Mouse (Mus musculus): ENCODE data around the gene Marveld3. TPM values are rescaled to one million over a fixed set of nuclear protein-coding genes. Genes with fewer than 3 reads are reported as not detected.

The Marveld3 gene
- polyA plus RNA-seq, 1 experiment from 2014 or later: 1.3 TPM

DNA sequence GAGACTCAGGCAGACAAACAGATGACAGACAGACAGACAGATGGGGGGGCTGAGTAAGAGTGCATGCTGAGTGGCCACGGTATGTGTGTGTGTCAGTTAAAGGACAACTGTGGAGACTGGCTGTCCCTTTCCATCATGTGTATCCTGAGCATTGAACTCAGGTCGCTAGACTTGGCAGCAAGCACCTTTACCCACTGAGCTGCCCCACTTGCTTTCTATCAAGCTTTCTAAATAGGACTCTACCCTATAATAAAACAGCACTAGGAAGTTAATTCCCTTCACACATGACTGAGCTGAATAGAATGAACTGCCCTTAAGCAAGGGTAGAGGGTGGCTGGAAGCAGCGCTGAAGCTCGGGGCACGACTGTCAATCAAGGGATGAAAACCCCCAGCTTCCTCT, 30.2 kb upstream of the Marveld3 start:
- Histone ChIP-seq H3K27ac (replicated peaks) (no peak overlapping the region), H3K4me1 (no peaks in the 10 kb centered on the region), H3K27me3 (replicated peaks) (no peaks in the 10 kb centered on the region), H3K9me3 (replicated peaks) (no peaks in the 10 kb centered on the region), H3K4me3 (replicated peaks) (no peak overlapping the region), H3K36me3 (no peaks in the 10 kb centered on the region), H3K9ac (replicated peaks) (no peak overlapping the region), H3K4me2 (no peak overlapping the region)
- ATAC-seq (ENCODE audit: low FRiP score): no peak
- WGBS: 78% methylated on average over 5 of the region's 5 CpGs

DNA sequence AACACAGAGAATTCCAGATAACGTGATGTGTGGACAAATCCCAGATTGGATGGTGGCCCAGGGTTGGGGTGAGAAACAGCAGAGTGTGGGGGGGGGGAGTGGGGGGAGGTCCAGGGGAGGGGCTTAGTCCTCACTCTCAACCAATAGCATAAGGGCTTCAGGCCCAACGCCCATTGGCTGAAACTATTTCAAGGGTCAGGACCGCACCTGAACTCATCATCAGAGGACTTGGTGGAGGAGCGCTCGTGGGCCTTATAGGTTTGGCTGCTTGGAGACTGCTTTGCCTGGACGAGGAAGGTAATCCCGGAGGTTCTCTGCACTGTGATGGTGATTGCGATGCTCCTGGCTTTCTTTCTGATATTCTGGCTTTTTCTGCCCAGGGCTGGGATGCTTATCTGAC, 28.2 kb upstream of the Marveld3 start, which contains the start of gene Tat:
Gene Tat (plus strand): TSS at position 214 of the 400 bp plus-strand sequence.
- no peak within 1 kb of the TSS for H3K27ac ChIP-seq (replicated peaks)
- no peak within 1 kb of the TSS for H3K9ac ChIP-seq (replicated peaks)
- H3K4me3 ChIP-seq (replicated peaks): no peak within 1 kb of the TSS
- no peak for ATAC-seq (ENCODE audit: low FRiP score)
- H3K36me3 ChIP-seq: no peaks in the 10 kb centered on the region
- no peaks in the 10 kb centered on the region for H3K4me1 ChIP-seq
- WGBS: 90% methylated on average over 8 of the region's 8 CpGs
- no peak within 1 kb of the TSS for H3K4me2 ChIP-seq
- no peaks in the 10 kb centered on the region for H3K9me3 ChIP-seq (replicated peaks)
- no peaks in the 10 kb centered on the region for H3K27me3 ChIP-seq (replicated peaks)

DNA sequence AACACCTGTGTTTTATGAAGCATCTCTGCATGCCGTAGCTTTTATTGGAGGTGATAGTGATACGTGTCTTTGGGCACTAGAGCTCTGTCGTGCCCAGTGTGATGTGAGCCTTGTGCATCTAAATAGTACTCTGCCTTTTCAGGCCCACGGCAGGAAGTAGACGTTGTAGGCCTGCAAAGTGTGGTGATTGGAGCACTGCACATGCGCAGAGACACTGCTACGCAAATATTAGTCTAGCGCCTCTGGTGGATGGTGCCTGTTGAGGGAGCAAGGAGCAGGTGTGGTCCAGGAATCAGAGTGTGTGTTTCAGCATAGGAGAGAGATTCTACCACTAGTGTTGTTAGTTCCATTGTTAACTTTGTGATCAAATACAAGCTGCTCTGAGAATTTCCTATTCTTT, 27.1 kb upstream of the Marveld3 start:
- no peak for ATAC-seq (ENCODE audit: low FRiP score)
- Histone ChIP-seq H3K9me3 (replicated peaks) (no peaks in the 10 kb centered on the region), H3K4me2 (no peak overlapping the region), H3K27ac (replicated peaks) (no peak overlapping the region), H3K4me1 (peaks cover 2% of the 10 kb centered on the region), H3K27me3 (replicated peaks) (no peaks in the 10 kb centered on the region), H3K4me3 (replicated peaks) (no peak overlapping the region), H3K9ac (replicated peaks) (no peak overlapping the region), H3K36me3 (no peaks in the 10 kb centered on the region)
- WGBS: 88% methylated on average over 8 of the region's 8 CpGs

DNA sequence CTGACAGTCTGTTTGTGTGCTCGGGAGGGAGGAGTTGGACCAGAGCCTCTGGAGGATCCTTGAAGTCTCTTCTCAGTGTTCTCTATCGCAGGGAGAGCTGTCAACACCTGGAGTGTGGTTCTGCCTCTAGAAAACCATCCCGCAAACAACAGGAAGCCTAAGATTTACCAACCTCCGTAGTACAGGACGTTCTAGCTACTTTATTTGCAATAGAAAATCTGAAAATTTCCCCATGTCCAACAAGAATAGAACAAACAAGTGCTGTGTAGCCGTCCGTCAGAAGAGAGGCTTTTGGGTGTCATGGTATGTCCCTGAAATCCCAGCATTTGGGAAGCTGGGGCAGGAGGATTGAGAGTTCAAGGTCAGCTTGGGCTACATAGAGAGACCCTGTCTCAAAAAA, 25.8 kb upstream of the Marveld3 start:
- Histone ChIP-seq H3K4me2 (no peak overlapping the region), H3K9ac (replicated peaks) (no peak overlapping the region), H3K4me3 (replicated peaks) (no peak overlapping the region), H3K36me3 (no peaks in the 10 kb centered on the region), H3K27me3 (replicated peaks) (no peaks in the 10 kb centered on the region), H3K9me3 (replicated peaks) (no peaks in the 10 kb centered on the region), H3K27ac (replicated peaks) (no peak overlapping the region), H3K4me1 (peaks cover 10% of the 10 kb centered on the region)
- no peak for ATAC-seq (ENCODE audit: low FRiP score)
- 92% methylated on average over 7 of the region's 7 CpGs for WGBS

DNA sequence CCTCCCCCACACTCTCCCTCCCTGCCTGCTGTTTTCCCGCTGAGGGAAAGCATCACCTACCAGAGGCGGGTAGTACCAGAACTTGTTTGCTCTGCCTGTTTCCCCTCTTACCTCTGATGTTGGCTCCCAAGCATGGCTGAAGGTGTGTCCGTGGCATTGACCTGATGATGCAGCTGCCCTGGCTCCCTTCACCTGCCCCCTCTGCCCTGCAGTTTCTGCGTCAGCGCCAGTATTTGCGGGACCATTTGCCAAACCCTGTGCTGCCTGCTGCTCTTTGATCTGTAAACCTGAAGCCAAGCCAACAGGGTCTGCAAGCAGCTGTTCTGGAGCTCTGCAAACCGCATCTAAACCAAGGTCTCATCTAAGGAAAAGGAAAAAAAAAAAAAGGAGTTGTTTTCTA, 24.4 kb upstream of the Marveld3 start:
- H3K4me1 ChIP-seq: peaks cover 10% of the 10 kb centered on the region
- 68% methylated on average over 7 of the region's 7 CpGs for WGBS
- no peak overlapping the region for H3K4me2 ChIP-seq
- no peaks in the 10 kb centered on the region for H3K36me3 ChIP-seq
- no peaks in the 10 kb centered on the region for H3K27me3 ChIP-seq (replicated peaks)
- H3K9ac ChIP-seq (replicated peaks): no peak overlapping the region
- H3K27ac ChIP-seq (replicated peaks): no peak overlapping the region
- no peak for ATAC-seq (ENCODE audit: low FRiP score)
- H3K4me3 ChIP-seq (replicated peaks): no peak overlapping the region
- H3K9me3 ChIP-seq (replicated peaks): no peaks in the 10 kb centered on the region

DNA sequence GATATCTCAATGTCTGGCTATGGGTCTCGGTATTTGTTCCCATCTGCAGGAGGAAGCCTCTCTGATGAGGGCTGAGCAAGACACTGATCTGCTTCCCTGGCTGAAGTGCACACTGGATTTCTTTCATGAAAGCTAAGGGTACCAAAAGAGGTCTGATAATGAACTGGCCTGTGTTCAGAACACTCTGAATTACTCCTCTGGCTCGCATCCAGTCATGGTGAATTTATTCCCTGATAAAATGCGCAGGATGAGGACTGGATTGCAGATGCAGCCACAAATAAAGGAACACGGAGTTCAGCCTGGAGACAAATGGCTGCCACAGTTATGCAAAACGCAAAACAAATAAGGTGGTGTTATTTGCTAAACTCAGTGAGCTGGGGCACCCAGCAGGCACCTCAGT, 21.9 kb upstream of the Marveld3 start:
- H3K4me1 ChIP-seq: peaks cover 10% of the 10 kb centered on the region
- H3K36me3 ChIP-seq: no peaks in the 10 kb centered on the region
- H3K9me3 ChIP-seq (replicated peaks): no peaks in the 10 kb centered on the region
- 0 out of 2 replicates have a peak overlapping the region, but pooled peaks have one; percentile 15 for H3K4me2 ChIP-seq
- no peak overlapping the region for H3K4me3 ChIP-seq (replicated peaks)
- no peaks in the 10 kb centered on the region for H3K27me3 ChIP-seq (replicated peaks)
- peak; percentile 41; the same call in 1 of the 2 replicates for ATAC-seq (ENCODE audit: low FRiP score)
- H3K9ac ChIP-seq (replicated peaks): no peak overlapping the region
- WGBS: 13% methylated on average over 5 of the region's 5 CpGs
- H3K27ac ChIP-seq (replicated peaks): peak overlapping the region; percentile 75

DNA sequence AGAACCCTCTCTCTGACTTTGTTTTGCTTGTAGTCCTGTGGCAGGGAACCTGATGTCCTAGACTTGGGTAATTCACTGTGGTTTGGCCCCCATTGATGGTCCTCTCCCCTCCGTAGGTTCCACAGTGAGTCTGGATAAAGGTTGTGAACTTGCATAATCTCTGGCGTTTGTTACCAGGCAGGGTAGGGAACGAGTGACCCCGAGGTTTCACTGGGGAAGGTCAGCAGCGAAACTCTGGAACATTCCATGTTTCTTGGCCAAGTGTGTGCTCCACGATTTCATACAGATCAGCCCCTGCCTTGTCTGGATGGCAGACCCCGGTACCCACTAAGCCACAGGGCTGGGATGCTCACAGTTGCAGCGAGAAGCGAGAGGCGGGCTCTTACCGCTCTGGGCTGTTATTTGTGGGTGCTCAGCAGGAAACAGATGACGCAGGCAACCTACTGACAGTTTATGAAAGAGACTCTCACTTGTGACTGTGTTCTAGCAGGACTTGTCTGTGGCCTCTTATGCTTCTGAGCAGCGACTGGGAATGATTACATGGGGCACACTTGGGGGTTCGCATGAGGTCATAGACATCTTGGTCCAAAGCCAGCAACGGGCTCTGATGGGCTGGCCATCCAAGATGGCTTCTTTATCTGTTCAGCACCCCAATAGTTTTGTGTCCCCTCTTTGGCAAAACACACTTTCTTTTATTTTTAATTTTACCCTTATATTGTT, 20.5 kb upstream of the Marveld3 start:
- H3K4me3 ChIP-seq (replicated peaks): no peak overlapping the region

DNA sequence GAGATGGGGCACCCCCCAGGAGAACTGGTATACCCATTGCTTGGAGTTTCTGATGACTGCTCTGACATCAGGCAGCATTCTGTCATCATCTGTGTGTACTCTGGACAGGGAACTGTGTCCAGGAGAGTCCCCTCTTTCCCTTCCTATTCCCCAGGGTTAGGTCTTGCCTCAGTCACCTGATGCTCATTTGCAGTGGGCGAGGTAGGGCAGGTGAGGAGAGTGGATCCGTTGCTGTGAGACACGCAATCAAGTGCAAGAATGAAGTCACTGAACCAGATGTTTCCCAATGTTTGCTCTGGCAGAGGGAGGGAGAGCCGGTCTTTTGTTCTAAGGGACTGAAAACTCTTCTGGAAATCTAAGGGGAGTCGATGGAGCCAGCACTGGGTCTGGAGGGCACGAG, 17.3 kb upstream of the Marveld3 start:
- peaks cover 10% of the 10 kb centered on the region for H3K4me1 ChIP-seq
- no peak overlapping the region for H3K27ac ChIP-seq (replicated peaks)
- H3K27me3 ChIP-seq (replicated peaks): no peaks in the 10 kb centered on the region
- H3K4me3 ChIP-seq (replicated peaks): no peak overlapping the region
- H3K4me2 ChIP-seq: no peak overlapping the region
- 80% methylated on average over 6 of the region's 6 CpGs for WGBS
- H3K36me3 ChIP-seq: no peaks in the 10 kb centered on the region
- H3K9me3 ChIP-seq (replicated peaks): 0 out of 2 replicates have a peak, but pooled peaks cover 4% of the 10 kb centered on the region
- H3K9ac ChIP-seq (replicated peaks): no peak overlapping the region
- no peak for ATAC-seq (ENCODE audit: low FRiP score)

More for the DNA sequence above, 20.5 kb upstream of the Marveld3 start:
- H3K27me3 ChIP-seq (replicated peaks): no peaks in the 10 kb centered on the region
- 75% methylated on average over 15 of the region's 15 CpGs for WGBS
- no peaks in the 10 kb centered on the region for H3K9me3 ChIP-seq (replicated peaks)
- H3K27ac ChIP-seq (replicated peaks): no peak overlapping the region
- H3K36me3 ChIP-seq: no peaks in the 10 kb centered on the region
- ATAC-seq (ENCODE audit: low FRiP score): no peak
- H3K4me2 ChIP-seq: no peak overlapping the region
- H3K9ac ChIP-seq (replicated peaks): no peak overlapping the region
- peaks cover 10% of the 10 kb centered on the region for H3K4me1 ChIP-seq

DNA sequence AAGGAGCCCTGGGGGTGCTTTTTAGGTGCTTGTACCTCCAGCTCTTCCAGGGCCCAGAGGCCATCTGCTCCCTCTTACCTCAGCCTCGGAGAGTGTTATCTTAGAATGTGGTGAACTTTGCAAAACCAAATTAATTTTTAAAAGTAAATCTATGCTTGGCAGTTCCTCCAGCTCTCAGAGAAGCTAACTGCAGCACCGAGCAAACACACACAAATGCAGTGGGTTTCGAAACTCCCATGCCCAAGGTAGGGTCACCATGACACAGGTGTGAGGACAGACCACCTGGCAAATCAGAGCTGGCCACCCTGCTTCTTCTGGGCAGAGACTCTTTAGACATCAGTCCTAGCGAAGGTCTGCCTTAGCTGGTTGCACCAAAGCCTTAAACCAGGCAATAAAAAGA, 10.9 kb upstream of the Marveld3 start:
- H3K36me3 ChIP-seq: no peaks in the 10 kb centered on the region
- H3K4me1 ChIP-seq: no peaks in the 10 kb centered on the region
- no peak overlapping the region for H3K9ac ChIP-seq (replicated peaks)
- no peak for ATAC-seq (ENCODE audit: low FRiP score)
- 0 out of 2 replicates have a peak, but pooled peaks cover 4% of the 10 kb centered on the region for H3K9me3 ChIP-seq (replicated peaks)
- H3K27ac ChIP-seq (replicated peaks): no peak overlapping the region
- no peak overlapping the region for H3K4me3 ChIP-seq (replicated peaks)
- H3K27me3 ChIP-seq (replicated peaks): peaks cover 18% of the 10 kb centered on the region
- no peak overlapping the region for H3K4me2 ChIP-seq
- WGBS: 89% methylated on average over 4 of the region's 4 CpGs

DNA sequence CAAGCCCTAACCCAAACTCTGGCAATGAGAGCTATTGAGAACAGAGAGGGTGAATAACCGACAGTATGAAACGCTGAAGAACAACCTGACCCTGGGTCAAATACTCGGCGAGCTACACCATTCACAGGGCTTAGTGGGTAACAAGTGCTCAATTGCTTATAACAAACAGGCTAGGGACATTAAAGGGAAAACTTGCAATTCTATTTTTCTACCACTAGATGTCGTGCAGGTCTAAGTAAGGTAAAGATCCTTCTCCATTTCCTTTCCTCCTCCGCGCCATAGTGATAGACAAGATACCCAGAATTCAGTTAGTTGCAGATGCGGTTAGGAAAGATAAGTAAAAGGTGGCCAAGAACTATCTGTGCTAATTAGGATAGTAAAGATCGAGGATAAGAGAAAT, 8.3 kb upstream of the Marveld3 start:
- WGBS: 7% methylated on average over 9 of the region's 9 CpGs
- H3K4me1 ChIP-seq: no peaks in the 10 kb centered on the region
- no peak overlapping the region for H3K27ac ChIP-seq (replicated peaks)
- peaks cover 19% of the 10 kb centered on the region for H3K27me3 ChIP-seq (replicated peaks)
- H3K4me3 ChIP-seq (replicated peaks): no peak overlapping the region
- no peaks in the 10 kb centered on the region for H3K9me3 ChIP-seq (replicated peaks)
- ATAC-seq (ENCODE audit: low FRiP score): no peak
- H3K36me3 ChIP-seq: no peaks in the 10 kb centered on the region
- 0 out of 2 replicates have a peak overlapping the region, but pooled peaks have one; percentile 23 for H3K4me2 ChIP-seq
- H3K9ac ChIP-seq (replicated peaks): no peak overlapping the region

DNA sequence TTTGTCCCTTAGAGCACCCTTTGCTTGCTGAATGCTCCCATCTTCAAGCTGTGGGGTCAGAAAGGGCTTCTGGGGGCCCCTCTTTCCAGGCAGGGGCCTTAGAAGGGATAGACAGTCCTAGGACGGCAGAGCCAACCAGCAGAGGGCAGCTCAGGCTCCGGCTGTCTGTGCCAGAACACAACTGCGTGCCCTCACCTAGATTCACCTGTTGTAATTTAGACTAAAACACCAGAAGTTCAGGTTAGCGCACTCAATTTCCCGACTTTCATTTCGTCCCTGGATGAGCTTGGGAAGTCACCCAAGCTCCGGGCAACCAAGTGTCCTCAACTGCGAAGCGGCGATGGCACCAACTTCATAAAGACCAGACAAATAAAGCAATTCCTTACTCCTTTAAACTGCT, 6.8 kb upstream of the Marveld3 start:
- Histone ChIP-seq H3K4me1 (no peaks in the 10 kb centered on the region), H3K9ac (replicated peaks) (no peak overlapping the region), H3K36me3 (no peaks in the 10 kb centered on the region), H3K4me2 (no peak overlapping the region), H3K9me3 (replicated peaks) (no peaks in the 10 kb centered on the region), H3K27ac (replicated peaks) (no peak overlapping the region), H3K27me3 (replicated peaks) (peaks cover 22% of the 10 kb centered on the region), H3K4me3 (replicated peaks) (no peak overlapping the region)
- no peak for ATAC-seq (ENCODE audit: low FRiP score)
- 55% methylated on average over 10 of the region's 10 CpGs for WGBS

DNA sequence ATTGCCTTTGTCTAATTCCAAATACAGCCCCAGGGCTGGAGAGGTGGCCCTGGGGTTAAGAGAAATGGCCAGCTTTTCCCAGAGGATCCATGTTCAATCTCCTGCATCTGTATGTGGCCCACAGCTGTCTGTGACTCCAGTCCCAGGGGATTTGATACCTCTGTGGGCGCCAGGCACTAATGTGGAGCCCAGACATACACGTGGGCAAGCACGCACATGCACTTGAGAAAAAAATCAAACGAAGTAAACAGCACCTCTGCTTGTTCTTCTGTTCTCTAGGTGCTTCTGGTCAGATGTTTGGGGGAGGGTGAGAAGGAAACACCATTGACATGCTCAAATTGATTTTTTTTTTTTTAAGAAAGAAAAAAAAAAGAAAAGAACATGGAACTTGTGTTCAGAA, 2.1 kb upstream of the Marveld3 start:
- no peak for ATAC-seq (ENCODE audit: low FRiP score)
- Histone ChIP-seq H3K4me2 (no peak overlapping the region), H3K4me1 (peaks cover 14% of the 10 kb centered on the region), H3K9me3 (replicated peaks) (no peaks in the 10 kb centered on the region), H3K9ac (replicated peaks) (no peak overlapping the region), H3K27me3 (replicated peaks) (peaks cover 47% of the 10 kb centered on the region), H3K4me3 (replicated peaks) (no peak overlapping the region), H3K36me3 (no peaks in the 10 kb centered on the region), H3K27ac (replicated peaks) (no peak overlapping the region)
- WGBS: 67% methylated on average over 4 of the region's 4 CpGs
